Mouse (Mus musculus): ENCODE results near the gene Snx30. TPM values are rescaled to one million over a fixed set of nuclear protein-coding genes. Genes with fewer than 3 reads are reported as not detected.

The Snx30 gene
- polyA plus RNA-seq, 1 experiment from 2014 or later = 4.9 TPM

DNA sequence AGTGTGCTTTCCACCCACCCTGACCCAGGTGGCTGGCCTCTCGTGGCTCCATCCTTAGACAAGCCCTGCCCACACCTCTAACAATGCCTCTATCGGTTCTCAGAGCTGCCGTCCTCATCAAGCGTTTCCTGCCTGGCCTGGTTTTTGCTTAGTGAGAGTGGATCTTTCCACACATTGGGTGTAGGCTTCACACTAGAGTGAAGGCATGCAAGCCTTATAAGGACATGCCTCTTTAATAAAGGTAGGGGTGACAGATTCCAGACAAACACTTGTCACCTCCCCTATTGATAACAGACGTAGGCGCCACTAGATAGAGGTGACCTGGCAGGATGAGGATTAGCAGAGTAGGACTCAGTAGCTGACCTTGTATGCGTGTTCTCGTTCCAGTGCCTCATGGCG lies 92.9 kb downstream of the Snx30 start:
- WGBS (ENCODE audit: insufficient replicate concordance) = 27% methylated on average over 9 of the region's 9 CpGs
- Histone ChIP-seq H3K9ac (ENCODE audit: low read depth, low read length) (peak overlapping the region; percentile 22; the same call in 1 of the 2 replicates), H3K27me3 (ENCODE audit: control insufficient read depth, insufficient read depth, low read length) (no peaks in the 10 kb centered on the region), H3K9me3 (replicated peaks; ENCODE audit: control insufficient read depth, low read length) (no peaks in the 10 kb centered on the region), H3K4me3 (ENCODE audit: low read depth, low read length) (no peak overlapping the region), H3K27ac (ENCODE audit: low read depth, low read length) (peak overlapping the region; percentile 84), H3K4me1 (ENCODE audit: control insufficient read depth, insufficient read depth, low read length) (peaks cover 26% of the 10 kb centered on the region), H3K4me2 (no peak overlapping the region), H3K36me3 (ENCODE audit: control insufficient read depth, insufficient read depth, low read length) (no peaks in the 10 kb centered on the region)
- peak; percentile 78 for ATAC-seq (replicated peaks; ENCODE audit: insufficient number of reproducible peaks, low FRiP score, low TSS enrichment)

DNA sequence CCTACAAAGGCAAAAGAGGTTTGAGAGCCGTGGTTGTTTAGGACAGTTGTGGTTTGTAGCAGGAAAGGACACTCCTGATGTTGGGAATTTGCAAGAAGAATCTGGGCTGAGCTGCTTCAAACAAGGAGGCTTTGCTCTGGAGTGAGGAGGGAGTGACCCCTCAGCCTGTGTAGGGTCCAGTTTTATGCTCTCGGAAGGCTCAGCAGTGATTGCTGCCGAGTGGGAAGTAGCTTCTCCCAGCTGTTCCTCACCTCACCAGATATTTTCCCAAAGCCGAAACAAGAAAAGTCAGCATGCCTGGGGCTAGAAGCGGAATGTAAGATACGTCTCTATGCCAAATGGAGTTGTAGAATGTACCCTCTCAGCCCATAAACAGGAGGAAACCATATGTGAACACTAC lies 96.2 kb downstream of the Snx30 start:
- 83% methylated on average over 6 of the region's 6 CpGs for WGBS (ENCODE audit: insufficient replicate concordance)
- no peak overlapping the region for H3K4me3 ChIP-seq (ENCODE audit: low read depth, low read length)
- 0 out of 2 replicates have a peak overlapping the region, but pooled peaks have one; percentile 42 for H3K27ac ChIP-seq (ENCODE audit: low read depth, low read length)
- H3K27me3 ChIP-seq (ENCODE audit: control insufficient read depth, insufficient read depth, low read length) = no peaks in the 10 kb centered on the region
- no peak overlapping the region for H3K4me2 ChIP-seq
- H3K9me3 ChIP-seq (replicated peaks; ENCODE audit: control insufficient read depth, low read length) = no peaks in the 10 kb centered on the region
- no peaks in the 10 kb centered on the region for H3K36me3 ChIP-seq (ENCODE audit: control insufficient read depth, insufficient read depth, low read length)
- peaks cover 26% of the 10 kb centered on the region for H3K4me1 ChIP-seq (ENCODE audit: control insufficient read depth, insufficient read depth, low read length)
- no peak overlapping the region for H3K9ac ChIP-seq (ENCODE audit: low read depth, low read length)
- no peak for ATAC-seq (replicated peaks; ENCODE audit: insufficient number of reproducible peaks, low FRiP score, low TSS enrichment)

DNA sequence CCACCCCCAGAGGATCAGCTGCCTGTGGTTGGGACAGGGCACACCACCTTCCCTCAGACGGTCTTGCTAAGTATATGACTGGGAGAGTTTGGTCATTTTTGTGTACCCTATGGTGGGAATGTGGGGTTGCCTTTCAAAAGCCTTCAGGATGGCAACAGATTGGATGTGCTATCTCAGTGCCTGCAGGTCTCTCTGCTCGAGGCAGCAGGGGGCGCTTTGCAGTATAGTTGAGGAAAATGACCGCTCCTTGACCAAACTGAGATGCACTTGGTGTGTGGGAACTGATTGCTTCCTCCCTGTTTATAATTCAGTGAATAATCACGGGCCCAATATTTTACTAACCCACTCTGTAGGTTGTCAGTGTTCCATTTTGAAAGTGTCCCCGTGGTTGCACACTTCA lies 96.9 kb downstream of the Snx30 start:
- no peaks in the 10 kb centered on the region for H3K27me3 ChIP-seq (ENCODE audit: control insufficient read depth, insufficient read depth, low read length)
- 64% methylated on average over 6 of the region's 6 CpGs for WGBS (ENCODE audit: insufficient replicate concordance)

DNA sequence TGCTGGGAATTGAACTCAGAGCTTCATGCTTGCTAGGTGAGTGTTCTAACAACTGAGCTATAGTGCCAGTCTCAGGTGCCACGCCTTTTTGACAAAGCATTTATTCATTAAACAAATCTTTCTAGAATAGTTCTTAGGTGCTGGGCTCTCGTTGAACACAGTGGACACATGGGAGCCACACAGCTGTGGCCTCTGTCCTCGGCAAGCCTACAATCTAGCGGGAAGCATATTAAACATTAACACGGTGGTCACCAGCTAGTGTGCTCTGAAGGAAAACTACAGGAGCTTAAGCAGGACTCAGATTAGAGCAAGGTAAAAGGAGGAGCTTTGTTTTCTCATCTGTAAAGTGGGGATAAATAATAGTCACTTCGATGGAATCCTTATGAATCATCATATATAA lies 101.5 kb downstream of the Snx30 start:
- H3K36me3 ChIP-seq (ENCODE audit: control insufficient read depth, insufficient read depth, low read length) = no peaks in the 10 kb centered on the region
- ATAC-seq (replicated peaks; ENCODE audit: insufficient number of reproducible peaks, low FRiP score, low TSS enrichment) = no peak
- H3K27me3 ChIP-seq (ENCODE audit: control insufficient read depth, insufficient read depth, low read length) = no peaks in the 10 kb centered on the region
- H3K9me3 ChIP-seq (replicated peaks; ENCODE audit: control insufficient read depth, low read length) = no peaks in the 10 kb centered on the region
- H3K4me1 ChIP-seq (ENCODE audit: control insufficient read depth, insufficient read depth, low read length) = peaks cover 5% of the 10 kb centered on the region; the same call in 1 of the 2 replicates
- no peak overlapping the region for H3K9ac ChIP-seq (ENCODE audit: low read depth, low read length)
- no peak overlapping the region for H3K4me2 ChIP-seq
- WGBS (ENCODE audit: insufficient replicate concordance) = 84% methylated on average over 6 of the region's 6 CpGs
- no peak overlapping the region for H3K4me3 ChIP-seq (ENCODE audit: low read depth, low read length)
- no peak overlapping the region for H3K27ac ChIP-seq (ENCODE audit: low read depth, low read length)

More for the DNA sequence above, 96.9 kb downstream of the Snx30 start:
- Histone ChIP-seq H3K4me2 (no peak overlapping the region), H3K36me3 (ENCODE audit: control insufficient read depth, insufficient read depth, low read length) (no peaks in the 10 kb centered on the region), H3K4me3 (ENCODE audit: low read depth, low read length) (no peak overlapping the region), H3K9me3 (replicated peaks; ENCODE audit: control insufficient read depth, low read length) (no peaks in the 10 kb centered on the region), H3K4me1 (ENCODE audit: control insufficient read depth, insufficient read depth, low read length) (peaks cover 22% of the 10 kb centered on the region), H3K9ac (ENCODE audit: low read depth, low read length) (no peak overlapping the region), H3K27ac (ENCODE audit: low read depth, low read length) (no peak overlapping the region)
- ATAC-seq (replicated peaks; ENCODE audit: insufficient number of reproducible peaks, low FRiP score, low TSS enrichment) = no peak

DNA sequence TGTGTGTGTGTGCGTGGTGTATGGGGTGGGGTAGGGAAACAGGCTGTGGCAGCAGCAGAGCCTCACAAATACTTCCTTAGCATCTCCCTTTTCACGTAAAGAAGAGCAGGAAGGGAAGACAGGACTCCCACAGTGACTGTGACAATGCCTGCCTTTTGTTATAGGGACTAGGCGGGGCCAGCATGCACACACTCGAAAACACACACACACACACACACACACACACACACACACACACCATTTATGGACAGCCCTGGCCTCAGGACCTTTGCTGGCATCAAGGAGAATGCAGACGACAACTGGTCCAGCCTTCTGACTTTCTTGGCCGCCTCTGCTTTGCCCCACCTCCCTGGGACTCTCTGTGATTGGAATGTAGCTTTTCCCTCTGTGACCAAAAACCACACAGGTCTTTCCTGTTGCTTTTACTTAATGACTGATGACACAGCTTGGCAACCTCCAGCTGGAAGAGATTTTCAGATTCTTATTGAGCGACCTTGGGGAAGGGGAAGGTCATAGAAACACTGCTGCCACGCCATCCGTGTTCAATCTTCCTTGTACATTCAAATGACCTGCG lies 102.1 kb downstream of the Snx30 start:
- peaks cover 5% of the 10 kb centered on the region; the same call in 1 of the 2 replicates for H3K4me1 ChIP-seq (ENCODE audit: control insufficient read depth, insufficient read depth, low read length)
- H3K4me3 ChIP-seq (ENCODE audit: low read depth, low read length) = no peak overlapping the region
- no peak for ATAC-seq (replicated peaks; ENCODE audit: insufficient number of reproducible peaks, low FRiP score, low TSS enrichment)
- no peaks in the 10 kb centered on the region for H3K36me3 ChIP-seq (ENCODE audit: control insufficient read depth, insufficient read depth, low read length)
- H3K27ac ChIP-seq (ENCODE audit: low read depth, low read length) = no peak overlapping the region
- H3K4me2 ChIP-seq = no peak overlapping the region
- no peaks in the 10 kb centered on the region for H3K27me3 ChIP-seq (ENCODE audit: control insufficient read depth, insufficient read depth, low read length)
- no peak overlapping the region for H3K9ac ChIP-seq (ENCODE audit: low read depth, low read length)
- no peaks in the 10 kb centered on the region for H3K9me3 ChIP-seq (replicated peaks; ENCODE audit: control insufficient read depth, low read length)
- 56% methylated on average over 10 of the region's 10 CpGs for WGBS (ENCODE audit: insufficient replicate concordance)

DNA sequence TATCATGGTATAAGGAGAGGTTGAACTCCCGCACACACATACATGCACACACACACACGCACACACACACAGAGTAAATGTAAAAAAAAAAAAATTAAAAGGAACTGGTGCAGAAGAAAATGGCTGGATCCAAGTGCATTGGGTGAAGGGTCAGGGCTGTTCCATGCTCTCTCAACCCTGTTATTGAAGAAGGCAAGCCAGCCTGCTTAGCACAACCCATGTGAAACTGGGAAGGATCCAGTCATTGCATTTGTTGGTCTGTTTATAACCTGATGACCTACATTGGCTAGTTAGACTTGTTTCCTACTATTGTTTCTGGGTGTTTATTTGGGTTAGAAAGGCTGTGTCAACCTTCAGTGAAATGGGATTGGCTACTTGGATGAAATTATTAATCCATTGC lies 103.1 kb downstream of the Snx30 start:
- H3K9me3 ChIP-seq (replicated peaks; ENCODE audit: control insufficient read depth, low read length) = no peaks in the 10 kb centered on the region
- H3K4me3 ChIP-seq (ENCODE audit: low read depth, low read length) = no peak overlapping the region
- 96% methylated on average over 2 of the region's 2 CpGs for WGBS (ENCODE audit: insufficient replicate concordance)
- H3K36me3 ChIP-seq (ENCODE audit: control insufficient read depth, insufficient read depth, low read length) = no peaks in the 10 kb centered on the region
- H3K9ac ChIP-seq (ENCODE audit: low read depth, low read length) = no peak overlapping the region
- peaks cover 1% of the 10 kb centered on the region; the same call in 1 of the 2 replicates for H3K4me1 ChIP-seq (ENCODE audit: control insufficient read depth, insufficient read depth, low read length)
- no peak overlapping the region for H3K27ac ChIP-seq (ENCODE audit: low read depth, low read length)
- H3K27me3 ChIP-seq (ENCODE audit: control insufficient read depth, insufficient read depth, low read length) = peaks cover 6% of the 10 kb centered on the region
- no peak overlapping the region for H3K4me2 ChIP-seq
- no peak for ATAC-seq (replicated peaks; ENCODE audit: insufficient number of reproducible peaks, low FRiP score, low TSS enrichment)

DNA sequence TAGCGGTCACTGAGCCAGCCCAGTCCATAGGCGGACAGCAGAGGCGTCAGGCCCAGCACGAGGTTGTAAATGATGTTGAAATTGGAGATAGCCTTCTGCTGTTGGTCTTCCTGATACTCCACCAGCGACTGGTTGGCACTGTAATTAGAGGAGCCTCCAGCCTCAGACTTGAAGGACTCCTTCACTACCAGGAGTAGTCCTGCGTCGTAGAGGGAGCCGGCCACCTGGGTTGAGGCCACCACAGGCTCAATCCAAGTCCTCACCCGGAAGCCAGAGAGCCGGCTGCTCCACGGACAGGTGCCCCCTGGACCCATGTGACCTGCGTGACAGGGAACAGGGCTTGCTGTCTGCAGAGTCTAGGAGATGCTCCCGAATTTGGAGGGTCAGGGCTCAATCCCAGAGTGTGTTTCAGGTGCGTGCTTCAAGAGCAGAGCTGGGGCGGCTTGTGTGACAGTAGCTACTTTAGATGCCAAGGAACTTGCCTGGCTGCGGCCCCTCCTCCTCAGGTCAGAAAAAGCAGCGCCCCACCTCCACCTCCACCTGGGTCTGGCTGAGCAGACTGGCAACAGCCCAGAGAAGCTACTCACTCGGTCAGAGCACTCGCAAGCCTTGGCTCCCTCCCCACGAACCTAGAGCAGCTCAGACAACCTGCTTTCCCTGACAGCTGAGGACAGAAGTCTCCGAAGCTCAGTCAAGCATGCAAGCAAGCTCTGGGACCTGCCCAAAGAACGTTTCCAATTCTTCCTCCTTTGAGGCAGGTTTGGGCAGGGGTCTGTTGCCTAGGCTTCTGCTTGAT lies 109.2 kb downstream of the Snx30 start, which contains the start of gene Slc46a2:
Slc46a2 (minus strand) TSS at position 449 of the 796 bp plus-strand sequence.
- no peak within 1 kb of the TSS for H3K4me3 ChIP-seq (ENCODE audit: low read depth, low read length)
- H3K27me3 ChIP-seq (ENCODE audit: control insufficient read depth, insufficient read depth, low read length) = peaks cover 12% of the 10 kb centered on the region
- ATAC-seq (replicated peaks; ENCODE audit: insufficient number of reproducible peaks, low FRiP score, low TSS enrichment) = 0 out of 2 replicates have a peak, but pooled peaks have one; percentile 19
- H3K36me3 ChIP-seq (ENCODE audit: control insufficient read depth, insufficient read depth, low read length) = no peaks in the 10 kb centered on the region; the same call in 1 of the 2 replicates
- H3K27ac ChIP-seq (ENCODE audit: low read depth, low read length) = no peak within 1 kb of the TSS
- no peaks in the 10 kb centered on the region for H3K9me3 ChIP-seq (replicated peaks; ENCODE audit: control insufficient read depth, low read length)
- no peak within 1 kb of the TSS for H3K9ac ChIP-seq (ENCODE audit: low read depth, low read length)
- H3K4me1 ChIP-seq (ENCODE audit: control insufficient read depth, insufficient read depth, low read length) = no peaks in the 10 kb centered on the region
- H3K4me2 ChIP-seq = peak within 1 kb of the TSS; percentile 31; the same call in 1 of the 2 replicates
- 18% methylated on average over 22 of the region's 22 CpGs for WGBS (ENCODE audit: insufficient replicate concordance)

DNA sequence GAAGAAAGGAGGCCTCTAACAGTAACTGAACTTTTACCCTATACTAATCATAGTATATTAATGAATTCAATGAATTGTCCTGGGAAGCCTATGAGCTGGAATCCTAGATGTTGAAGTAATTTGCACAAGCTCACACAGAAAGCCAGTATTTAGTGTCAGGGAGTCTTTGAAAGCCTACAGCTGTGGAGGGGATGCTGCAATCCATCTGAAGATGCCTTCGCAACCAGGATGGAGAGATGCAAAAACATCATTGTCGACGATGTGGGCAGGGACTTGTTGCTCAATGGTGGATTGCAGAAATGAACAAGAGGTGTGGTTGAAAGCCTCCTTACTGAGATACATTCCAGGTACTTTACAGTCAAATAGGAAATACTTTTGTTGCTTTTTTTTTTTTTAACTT lies 112.3 kb downstream of the Snx30 start:
- Histone ChIP-seq H3K36me3 (ENCODE audit: control insufficient read depth, insufficient read depth, low read length) (no peaks in the 10 kb centered on the region; the same call in 1 of the 2 replicates), H3K27me3 (ENCODE audit: control insufficient read depth, insufficient read depth, low read length) (peaks cover 12% of the 10 kb centered on the region), H3K4me3 (ENCODE audit: low read depth, low read length) (no peak overlapping the region), H3K9ac (ENCODE audit: low read depth, low read length) (no peak overlapping the region), H3K9me3 (replicated peaks; ENCODE audit: control insufficient read depth, low read length) (no peaks in the 10 kb centered on the region), H3K4me2 (no peak overlapping the region), H3K4me1 (ENCODE audit: control insufficient read depth, insufficient read depth, low read length) (no peaks in the 10 kb centered on the region), H3K27ac (ENCODE audit: low read depth, low read length) (no peak overlapping the region)
- 94% methylated on average over 3 of the region's 3 CpGs for WGBS (ENCODE audit: insufficient replicate concordance)
- no peak for ATAC-seq (replicated peaks; ENCODE audit: insufficient number of reproducible peaks, low FRiP score, low TSS enrichment)

Measured in heart, embryonic 11.5 days (tissue).